Mouse (Mus musculus): ENCODE measurements around the gene Kazald1. TPM values are rescaled to one million over a fixed set of nuclear protein-coding genes. Genes with fewer than 3 reads are reported as not detected.

Gene Kazald1
- 0.25 TPM for polyA plus RNA-seq (2014; fragmentation: Illumina TruSeq; extraction: RNeasy Lipid Tissue Mini Kit (QIAGEN cat#74804); ENCODE audit: low read depth, low replicate concordance)

DNA sequence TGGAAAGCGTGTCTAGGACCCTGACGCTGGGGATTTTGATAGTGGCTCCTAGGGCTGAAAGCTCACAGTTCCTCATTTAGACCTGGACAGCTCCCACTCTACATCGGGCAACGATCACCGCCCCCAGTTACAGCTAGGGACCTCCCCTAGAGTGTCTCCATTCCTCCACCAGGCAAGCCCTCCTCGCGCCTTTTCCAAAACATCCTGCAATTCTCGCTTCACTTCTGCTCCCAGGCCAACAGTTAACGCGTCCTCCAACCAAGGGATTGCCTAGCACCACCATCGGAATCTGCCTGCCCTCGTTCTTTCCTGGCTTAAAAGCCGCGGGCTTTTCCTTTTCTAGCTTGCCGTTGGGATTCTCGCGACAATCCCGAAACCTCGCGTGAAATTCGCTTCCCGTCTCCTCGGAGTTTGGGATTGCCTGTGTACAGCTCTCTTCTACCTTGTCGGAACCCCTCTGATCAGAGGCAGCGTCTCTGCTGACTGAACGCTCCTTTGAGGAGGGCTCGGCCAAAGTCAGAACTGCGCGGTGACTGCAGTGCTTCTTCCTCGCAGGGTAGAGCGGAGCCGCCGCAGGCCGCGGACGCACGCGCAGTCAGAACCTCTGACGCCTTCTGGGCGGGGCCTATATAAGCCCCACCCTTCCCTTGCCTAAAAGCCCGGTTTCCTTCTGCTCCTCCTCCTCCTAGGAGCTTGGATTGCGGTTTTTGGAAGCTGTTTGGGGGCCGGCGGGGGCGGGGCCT lies at the start of gene Kazald1:
Gene Kazald1 (plus strand): TSS at position 662 of the 743 bp plus-strand sequence.

DNA sequence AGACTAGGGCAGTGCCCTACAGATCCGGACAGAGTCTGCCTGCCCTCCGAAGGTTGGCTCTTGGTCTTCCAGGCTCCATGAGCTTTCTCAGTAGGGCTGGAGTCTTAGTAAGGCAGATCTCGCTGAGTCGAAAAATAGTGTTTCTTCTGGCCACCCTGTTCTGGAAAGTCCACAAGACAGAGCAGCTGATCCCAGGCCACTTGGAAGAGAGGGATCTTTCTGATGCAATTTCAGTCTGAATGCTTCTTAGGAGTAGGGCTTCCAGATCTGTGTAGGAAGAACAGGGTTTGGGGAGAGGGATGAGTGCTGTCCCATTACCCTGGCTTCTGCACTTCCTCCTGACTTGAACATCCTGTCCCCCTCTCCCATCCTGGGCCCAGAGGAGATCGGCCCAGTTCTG lies 29.4 kb upstream of the Kazald1 start, which contains the start of gene Pdzd7:
Gene Pdzd7 (minus strand): TSS at position 67 of the 400 bp plus-strand sequence.

DNA sequence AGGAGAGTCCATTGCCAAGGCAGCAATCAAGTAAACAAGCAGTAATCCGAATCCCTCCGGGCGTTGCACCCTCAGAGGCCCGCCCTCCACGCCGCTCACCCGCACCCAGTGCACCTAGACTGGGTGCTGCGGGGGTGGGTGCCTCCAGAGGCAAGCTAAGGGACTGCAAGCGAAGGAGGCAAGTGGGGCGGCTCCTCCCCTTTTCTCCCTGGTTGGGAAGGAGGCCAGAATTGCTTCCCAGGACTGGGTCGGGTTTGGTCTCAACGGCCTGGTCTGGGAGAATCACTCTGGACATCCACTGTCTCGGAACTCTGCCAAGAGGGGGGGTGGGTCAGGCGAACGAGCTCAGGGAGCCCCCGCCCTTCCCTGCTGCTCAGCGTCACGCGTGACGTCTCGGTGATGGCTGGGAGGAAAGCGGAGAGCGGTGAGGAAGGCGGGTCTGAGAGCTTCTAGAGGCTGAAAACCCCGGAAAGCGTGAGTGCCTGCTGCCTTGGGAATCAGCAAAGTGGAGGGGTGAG lies 27.6 kb upstream of the Kazald1 start, which contains the start of gene Sfxn3:
Gene Sfxn3 (plus strand): TSS at position 87 of the 518 bp plus-strand sequence.

Other genes starting within 250 kb of the Kazald1 start
- 49.9 TPM for gene Slf2, start 144.1 kb upstream of the Kazald1 start, polyA plus RNA-seq (2014; fragmentation: Illumina TruSeq; extraction: RNeasy Lipid Tissue Mini Kit (QIAGEN cat#74804); ENCODE audit: low read depth, low replicate concordance)
- 1.0 TPM for gene Sema4g, start 86.1 kb upstream of the Kazald1 start, polyA plus RNA-seq (2014; fragmentation: Illumina TruSeq; extraction: RNeasy Lipid Tissue Mini Kit (QIAGEN cat#74804); ENCODE audit: low read depth, low replicate concordance)
- 2.4 TPM for gene Twnk, start 69.6 kb upstream of the Kazald1 start, polyA plus RNA-seq (2014; fragmentation: Illumina TruSeq; extraction: RNeasy Lipid Tissue Mini Kit (QIAGEN cat#74804); ENCODE audit: low read depth, low replicate concordance)
- 9.3 TPM for gene Mrpl43, start 68.8 kb upstream of the Kazald1 start, polyA plus RNA-seq (2014; fragmentation: Illumina TruSeq; extraction: RNeasy Lipid Tissue Mini Kit (QIAGEN cat#74804); ENCODE audit: low read depth, low replicate concordance)
- gene Lzts2, start 60.8 kb upstream of the Kazald1 start, polyA plus RNA-seq (2014; fragmentation: Illumina TruSeq; extraction: RNeasy Lipid Tissue Mini Kit (QIAGEN cat#74804); ENCODE audit: low read depth, low replicate concordance): 2.3 TPM
- 0.18 TPM for gene Pdzd7, start 29.5 kb upstream of the Kazald1 start, polyA plus RNA-seq (2014; fragmentation: Illumina TruSeq; extraction: RNeasy Lipid Tissue Mini Kit (QIAGEN cat#74804); ENCODE audit: low read depth, low replicate concordance)
- gene Sfxn3, start 27.7 kb upstream of the Kazald1 start, polyA plus RNA-seq (2014; fragmentation: Illumina TruSeq; extraction: RNeasy Lipid Tissue Mini Kit (QIAGEN cat#74804); ENCODE audit: low read depth, low replicate concordance): 6.5 TPM
- not detected for gene Tlx1, start 75.4 kb downstream of the Kazald1 start, polyA plus RNA-seq (2014; fragmentation: Illumina TruSeq; extraction: RNeasy Lipid Tissue Mini Kit (QIAGEN cat#74804); ENCODE audit: low read depth, low replicate concordance)
- gene Lbx1, start 160.6 kb downstream of the Kazald1 start, polyA plus RNA-seq (2014; fragmentation: Illumina TruSeq; extraction: RNeasy Lipid Tissue Mini Kit (QIAGEN cat#74804); ENCODE audit: low read depth, low replicate concordance): not detected